Mouse (Mus musculus): ENCODE measurements around the gene Slfn1. TPM values are rescaled to one million over a fixed set of nuclear protein-coding genes. Genes with fewer than 3 reads are reported as not detected.
"Not testable (repeated sequence)": the region's sequence is repeated elsewhere in the genome, so short reads cannot be mapped to it uniquely, and the experiment has no call there.

The Slfn1 gene
- polyA plus RNA-seq, 1 experiment from 2014 or later, result not detected

DNA sequence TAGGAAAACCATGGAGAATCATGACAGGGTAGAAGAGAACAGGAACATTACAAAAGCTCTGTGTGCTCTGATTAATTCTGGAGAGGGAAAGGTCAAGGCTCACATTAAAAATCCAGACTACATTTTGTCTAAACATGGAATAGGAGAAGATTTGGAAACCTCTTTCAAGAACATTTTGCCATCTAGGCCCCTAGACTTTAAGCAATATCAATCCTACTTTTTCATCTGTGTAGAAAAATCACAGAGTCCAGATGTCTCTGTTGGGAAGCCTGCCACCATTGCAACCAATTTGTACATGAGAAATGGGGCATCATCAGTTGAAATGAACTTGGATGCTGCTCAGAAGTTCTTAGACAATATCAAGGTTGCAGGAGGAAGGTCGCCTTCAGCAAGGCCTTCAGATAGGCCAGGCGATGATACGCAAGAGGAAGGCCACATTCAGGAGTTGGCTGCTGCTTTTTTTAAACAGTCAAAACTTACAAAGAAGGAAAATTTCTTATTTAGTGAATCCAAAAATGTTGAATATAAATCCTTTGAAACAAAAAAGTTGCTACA is 4.6 kb downstream of the Slfn1 start:
- no peaks in the 10 kb centered on the region for H3K4me1 ChIP-seq
- H3K27ac ChIP-seq (replicated peaks), result no peak overlapping the region
- DNase-seq (ENCODE audit: low spot score), result no peak
- 93% methylated on average over 3 of the region's 3 CpGs for WGBS
- no peaks in the 10 kb centered on the region for H3K27me3 ChIP-seq (ENCODE audit: low read depth, poor library complexity, severe bottlenecking)
- H3K4me3 ChIP-seq, result no peak overlapping the region
- H3K9me3 ChIP-seq (replicated peaks), result no peaks in the 10 kb centered on the region
- no peaks in the 10 kb centered on the region for H3K36me3 ChIP-seq

DNA sequence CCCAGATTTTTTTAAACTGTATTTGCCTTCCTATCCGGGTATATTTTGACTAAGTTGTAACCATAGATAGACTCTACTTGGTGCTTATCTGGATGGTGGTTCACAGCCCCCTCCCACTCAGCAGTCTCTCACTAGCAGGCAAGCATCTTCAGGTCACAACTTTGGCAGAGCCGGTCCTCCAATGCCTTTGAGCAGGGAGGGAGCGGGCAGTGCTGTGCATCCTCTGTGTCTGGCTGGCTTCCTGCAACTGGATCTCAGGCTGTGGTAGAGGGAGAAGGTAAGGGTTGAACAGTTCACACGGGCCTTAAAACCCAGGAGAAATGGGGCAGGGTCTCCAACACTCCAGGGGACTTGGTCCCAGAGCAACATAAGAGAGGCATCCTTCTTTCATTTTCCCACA is 6.5 kb downstream of the Slfn1 start:
- no peaks in the 10 kb centered on the region for H3K4me1 ChIP-seq
- no peaks in the 10 kb centered on the region for H3K27me3 ChIP-seq (ENCODE audit: low read depth, poor library complexity, severe bottlenecking)
- no peak overlapping the region for H3K4me3 ChIP-seq
- H3K27ac ChIP-seq (replicated peaks), result no peak overlapping the region
- no peaks in the 10 kb centered on the region for H3K9me3 ChIP-seq (replicated peaks)
- WGBS, result 75% methylated on average over 4 of the region's 4 CpGs
- DNase-seq (ENCODE audit: low spot score), result no peak
- no peaks in the 10 kb centered on the region for H3K36me3 ChIP-seq

DNA sequence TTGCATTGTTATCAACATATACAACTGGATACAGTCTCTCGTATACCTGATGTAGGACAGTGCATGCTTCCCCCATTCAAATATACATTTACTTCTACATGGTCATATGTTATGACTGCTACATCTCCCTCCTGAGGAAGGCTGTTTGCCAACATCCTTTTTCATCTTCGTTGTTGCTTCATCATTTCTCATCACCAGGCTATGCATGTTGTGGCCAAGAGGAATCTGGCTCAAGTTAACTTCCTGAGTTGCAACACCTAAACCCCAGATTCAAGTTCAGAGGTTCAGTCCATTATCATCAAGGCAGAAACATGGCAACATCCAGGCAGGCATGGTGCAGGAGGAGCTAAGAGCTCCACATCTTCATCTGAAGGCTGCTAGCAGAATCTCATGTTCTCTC is 8.3 kb downstream of the Slfn1 start:
- 82% methylated on average over 2 of the region's 2 CpGs for WGBS
- Histone ChIP-seq H3K4me3 (no peak overlapping the region), H3K36me3 (no peaks in the 10 kb centered on the region), H3K27ac (replicated peaks) (no peak overlapping the region), H3K27me3 (ENCODE audit: low read depth, poor library complexity, severe bottlenecking) (no peaks in the 10 kb centered on the region), H3K9me3 (replicated peaks) (no peaks in the 10 kb centered on the region), H3K4me1 (no peaks in the 10 kb centered on the region)
- no peak for DNase-seq (ENCODE audit: low spot score)

DNA sequence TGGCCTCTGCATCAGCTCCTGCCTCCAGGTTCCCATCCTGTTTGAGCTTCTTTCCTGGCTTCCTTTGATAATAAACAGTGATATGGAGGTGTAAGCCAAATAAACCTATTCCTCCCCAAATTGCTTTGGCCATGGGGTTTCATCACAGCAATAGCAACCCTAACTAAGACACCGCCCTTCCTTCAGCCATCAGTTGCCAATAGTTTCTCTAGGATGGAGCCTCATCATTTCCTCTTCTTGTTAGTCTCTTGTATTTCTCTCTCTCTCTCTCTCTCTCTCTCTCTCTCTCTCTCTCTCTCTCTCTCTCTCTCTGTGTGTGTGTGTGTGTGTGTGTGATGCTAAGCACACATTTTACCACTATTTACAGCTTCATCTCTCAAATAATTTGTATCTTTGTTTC is 9.0 kb downstream of the Slfn1 start:
- H3K4me3 ChIP-seq, result not testable (repeated sequence)

DNA sequence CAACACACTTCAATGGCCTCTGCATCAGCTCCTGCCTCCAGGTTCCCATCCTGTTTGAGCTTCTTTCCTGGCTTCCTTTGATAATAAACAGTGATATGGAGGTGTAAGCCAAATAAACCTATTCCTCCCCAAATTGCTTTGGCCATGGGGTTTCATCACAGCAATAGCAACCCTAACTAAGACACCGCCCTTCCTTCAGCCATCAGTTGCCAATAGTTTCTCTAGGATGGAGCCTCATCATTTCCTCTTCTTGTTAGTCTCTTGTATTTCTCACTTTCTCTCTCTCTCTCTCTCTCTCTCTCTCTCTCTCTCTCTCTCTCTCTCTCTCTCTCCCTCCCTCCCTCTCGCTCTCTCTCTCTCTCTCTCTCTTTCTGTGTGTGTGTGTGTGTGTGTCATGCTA is 20.6 kb downstream of the Slfn1 start:
- H3K27ac ChIP-seq (replicated peaks); DNase-seq (ENCODE audit: low spot score); H3K27me3 ChIP-seq (ENCODE audit: low read depth, poor library complexity, severe bottlenecking); H3K36me3 ChIP-seq; H3K4me3 ChIP-seq; H3K9me3 ChIP-seq (replicated peaks); H3K4me1 ChIP-seq: not testable (repeated sequence)
- whole genome bisulfite sequencing, result 100% methylated on average over 1 of the region's 2 CpGs

More for the DNA sequence above, 9.0 kb downstream of the Slfn1 start:
- not testable (repeated sequence) for H3K36me3 ChIP-seq; H3K4me1 ChIP-seq; H3K27me3 ChIP-seq (ENCODE audit: low read depth, poor library complexity, severe bottlenecking); H3K9me3 ChIP-seq (replicated peaks); H3K27ac ChIP-seq (replicated peaks); DNase-seq (ENCODE audit: low spot score)
- 89% methylated on average over 1 of the region's 1 CpGs for WGBS

DNA sequence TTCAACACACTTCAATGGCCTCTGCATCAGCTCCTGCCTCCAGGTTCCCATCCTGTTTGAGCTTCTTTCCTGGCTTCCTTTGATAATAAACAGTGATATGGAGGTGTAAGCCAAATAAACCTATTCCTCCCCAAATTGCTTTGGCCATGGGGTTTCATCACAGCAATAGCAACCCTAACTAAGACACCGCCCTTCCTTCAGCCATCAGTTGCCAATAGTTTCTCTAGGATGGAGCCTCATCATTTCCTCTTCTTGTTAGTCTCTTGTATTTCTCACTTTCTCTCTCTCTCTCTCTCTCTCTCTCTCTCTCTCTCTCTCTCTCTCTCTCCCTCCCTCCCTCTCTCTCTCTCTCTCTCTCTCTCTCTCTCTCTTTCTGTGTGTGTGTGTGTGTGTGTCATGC is 32.3 kb downstream of the Slfn1 start:
- WGBS, result no CpG with 5 or more reads among the region's 1 CpGs
- H3K9me3 ChIP-seq (replicated peaks); H3K36me3 ChIP-seq; H3K4me1 ChIP-seq; H3K27me3 ChIP-seq (ENCODE audit: low read depth, poor library complexity, severe bottlenecking); H3K27ac ChIP-seq (replicated peaks); DNase-seq (ENCODE audit: low spot score); H3K4me3 ChIP-seq: not testable (repeated sequence)

Other genes starting within 250 kb of the Slfn1 start
- 11.5 and 12.0 TPM in 2 replicates for gene Rffl, start 245.6 kb upstream of the Slfn1 start, polyA plus RNA-seq (2016; fragmentation: Nextera tagmentation; extraction: Ambion mirVana)
- 16.3 and 17.2 TPM in 2 replicates for gene Rad51d, start 226.2 kb upstream of the Slfn1 start, polyA plus RNA-seq (2016; fragmentation: Nextera tagmentation; extraction: Ambion mirVana)
- 0.28 and 0.34 TPM in 2 replicates for gene Fndc8, start 224.7 kb upstream of the Slfn1 start, polyA plus RNA-seq (2016; fragmentation: Nextera tagmentation; extraction: Ambion mirVana)
- gene Nle1, start 208.4 kb upstream of the Slfn1 start, polyA plus RNA-seq (2016; fragmentation: Nextera tagmentation; extraction: Ambion mirVana), result 40.3 and 40.4 TPM in 2 replicates
- gene Unc45b, start 206.3 kb upstream of the Slfn1 start, polyA plus RNA-seq (2016; fragmentation: Nextera tagmentation; extraction: Ambion mirVana), result 0.26 and 0.30 TPM in 2 replicates
- gene Slfn5, start 165.5 kb upstream of the Slfn1 start, polyA plus RNA-seq (2016; fragmentation: Nextera tagmentation; extraction: Ambion mirVana), result 0.11 and 0.22 TPM in 2 replicates
- gene Slfn9, start 125.0 kb upstream of the Slfn1 start, polyA plus RNA-seq (2016; fragmentation: Nextera tagmentation; extraction: Ambion mirVana), result 7.4 and 9.3 TPM in 2 replicates
- gene Slfn8, start 96.0 kb upstream of the Slfn1 start, polyA plus RNA-seq (2016; fragmentation: Nextera tagmentation; extraction: Ambion mirVana), result 0.19 and 0.24 TPM in 2 replicates
- 0.85 and 1.6 TPM in 2 replicates for gene Slfn2, start 51.7 kb upstream of the Slfn1 start, polyA plus RNA-seq (2016; fragmentation: Nextera tagmentation; extraction: Ambion mirVana)
- not detected in 2 replicates for gene Slfn4, start 58.3 kb downstream of the Slfn1 start, polyA plus RNA-seq (2016; fragmentation: Nextera tagmentation; extraction: Ambion mirVana)
- gene Slfn3, start 74.5 kb downstream of the Slfn1 start, polyA plus RNA-seq (2016; fragmentation: Nextera tagmentation; extraction: Ambion mirVana), result 0.33 and 0.41 TPM in 2 replicates
- gene Slfn14, start 169.9 kb downstream of the Slfn1 start, polyA plus RNA-seq (2016; fragmentation: Nextera tagmentation; extraction: Ambion mirVana), result 0.12 and 0.21 TPM in 2 replicates
- gene Ap2b1, start 182.2 kb downstream of the Slfn1 start, polyA plus RNA-seq (2016; fragmentation: Nextera tagmentation; extraction: Ambion mirVana), result 73.5 and 89.6 TPM in 2 replicates
- 17.0 and 18.0 TPM in 2 replicates for gene Pex12, start 185.7 kb downstream of the Slfn1 start, polyA plus RNA-seq (2016; fragmentation: Nextera tagmentation; extraction: Ambion mirVana)